Mouse (Mus musculus): ENCODE data around the gene 4931409K22Rik. TPM values are rescaled to one million over a fixed set of nuclear protein-coding genes. Genes with fewer than 3 reads are reported as not detected.
"Not testable (repeated sequence)": the region's sequence is repeated elsewhere in the genome, so short reads cannot be mapped to it uniquely, and the experiment has no call there.

4931409K22Rik gene
- total RNA-seq, 2 experiments from 2014 or later = not detected

DNA sequence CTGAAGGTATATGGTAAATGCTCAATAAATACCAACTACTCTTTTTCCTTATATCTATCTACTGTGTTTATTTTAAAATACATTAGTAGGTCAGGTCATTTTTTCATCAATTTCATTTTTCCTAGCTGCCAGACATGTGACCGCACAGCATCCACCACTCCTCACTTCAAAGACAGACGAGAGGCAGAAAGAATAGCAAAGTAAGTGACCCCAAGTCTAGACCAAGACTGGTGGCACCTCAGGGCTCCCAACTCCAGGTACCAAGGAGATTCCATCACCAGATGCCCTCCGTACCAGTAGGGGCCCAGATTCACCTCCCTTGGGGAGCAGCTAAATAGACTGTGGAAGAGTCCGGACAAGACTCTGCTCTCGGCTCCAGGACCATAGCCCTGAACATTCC is 37.7 kb upstream of the 4931409K22Rik start:
- no peak for DNase-seq
- intact Hi-C loops (cut with DNase I) = loop anchor here (10.0 kb wide), 1 partner anchor 110 kb away; no protein-coding TSS in a partner anchor

DNA sequence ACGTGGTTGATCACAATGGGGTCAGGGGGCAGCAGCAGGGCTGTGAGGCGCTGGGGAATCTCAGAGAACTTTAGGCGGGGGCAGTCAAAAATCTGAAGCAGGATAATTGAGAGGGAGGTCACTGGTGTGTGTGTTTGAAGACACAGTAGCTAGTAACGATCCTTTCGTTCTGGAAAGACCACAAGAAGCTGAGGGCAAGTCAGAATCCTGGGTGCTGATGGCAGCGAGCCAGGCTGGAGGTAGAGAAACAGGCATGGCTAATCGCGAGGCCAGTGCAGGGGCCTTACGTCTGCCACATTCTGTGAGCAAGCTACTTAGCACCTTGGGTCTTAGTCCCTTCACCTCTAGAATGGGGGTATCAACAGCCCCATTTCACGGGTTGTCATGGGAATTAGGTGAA is 37.3 kb upstream of the 4931409K22Rik start:
- intact Hi-C loops (cut with DNase I) = loop anchor here (10.0 kb wide), 1 partner anchor 109 kb away; no protein-coding TSS in a partner anchor
- DNase-seq = no peak

DNA sequence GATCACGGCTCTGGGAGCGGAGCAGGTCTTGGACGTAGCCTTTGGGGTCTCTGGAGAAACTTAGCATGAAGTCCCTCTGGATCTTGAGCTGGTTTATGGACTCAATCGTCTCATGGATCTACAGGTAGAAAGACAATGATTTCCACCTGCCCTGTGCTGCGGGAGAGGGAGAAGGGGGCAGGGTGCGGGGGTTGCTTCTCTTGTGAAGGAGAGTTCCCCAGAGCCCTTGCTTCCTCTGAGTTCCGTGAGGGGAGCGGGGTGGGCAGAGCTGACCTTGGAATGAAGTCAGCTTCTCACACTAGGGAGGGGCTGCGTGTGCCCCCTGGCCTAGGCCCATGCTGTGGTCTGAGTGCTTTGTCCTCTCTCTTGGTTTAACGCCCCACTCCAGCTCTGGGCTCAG is 36.6 kb upstream of the 4931409K22Rik start:
- no peak for DNase-seq
- intact Hi-C loops (cut with DNase I) = loop anchor here (10.0 kb wide), 1 partner anchor 108 kb away; no protein-coding TSS in a partner anchor

DNA sequence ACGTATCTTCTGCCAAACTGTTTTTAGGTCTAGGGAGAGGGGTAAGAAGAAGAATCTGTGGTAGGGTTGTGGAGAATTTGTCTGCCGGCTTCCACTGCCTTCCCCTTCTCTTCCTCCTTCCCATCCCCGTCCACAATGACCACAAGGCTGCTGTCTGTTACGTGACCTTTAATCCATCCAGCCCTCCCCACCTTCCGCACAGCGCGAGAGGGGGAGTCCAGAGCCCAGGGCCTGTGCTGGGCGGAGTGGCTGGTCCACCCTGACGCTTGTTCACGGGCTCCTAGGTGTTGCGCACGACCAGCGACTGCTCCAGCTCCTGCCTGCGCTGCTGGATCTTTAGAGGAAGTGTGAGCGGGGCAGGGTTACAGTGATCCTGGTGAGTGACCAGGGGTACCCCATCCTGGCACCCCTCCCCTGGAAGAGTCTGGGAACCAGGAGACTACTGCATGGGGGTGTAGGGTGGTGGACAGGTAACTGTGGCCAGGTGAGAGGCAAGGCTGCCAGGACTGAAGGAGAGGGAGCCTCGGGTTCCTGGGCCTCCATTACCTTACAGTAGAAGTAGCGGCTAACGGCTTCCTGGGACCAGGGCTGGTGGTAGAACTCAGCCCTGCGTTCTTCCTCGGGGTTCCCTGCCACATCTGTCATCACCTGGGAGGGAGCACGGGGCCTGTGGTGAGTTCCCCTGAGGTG is 36.0 kb upstream of the 4931409K22Rik start:
- DNase-seq = no peak

DNA sequence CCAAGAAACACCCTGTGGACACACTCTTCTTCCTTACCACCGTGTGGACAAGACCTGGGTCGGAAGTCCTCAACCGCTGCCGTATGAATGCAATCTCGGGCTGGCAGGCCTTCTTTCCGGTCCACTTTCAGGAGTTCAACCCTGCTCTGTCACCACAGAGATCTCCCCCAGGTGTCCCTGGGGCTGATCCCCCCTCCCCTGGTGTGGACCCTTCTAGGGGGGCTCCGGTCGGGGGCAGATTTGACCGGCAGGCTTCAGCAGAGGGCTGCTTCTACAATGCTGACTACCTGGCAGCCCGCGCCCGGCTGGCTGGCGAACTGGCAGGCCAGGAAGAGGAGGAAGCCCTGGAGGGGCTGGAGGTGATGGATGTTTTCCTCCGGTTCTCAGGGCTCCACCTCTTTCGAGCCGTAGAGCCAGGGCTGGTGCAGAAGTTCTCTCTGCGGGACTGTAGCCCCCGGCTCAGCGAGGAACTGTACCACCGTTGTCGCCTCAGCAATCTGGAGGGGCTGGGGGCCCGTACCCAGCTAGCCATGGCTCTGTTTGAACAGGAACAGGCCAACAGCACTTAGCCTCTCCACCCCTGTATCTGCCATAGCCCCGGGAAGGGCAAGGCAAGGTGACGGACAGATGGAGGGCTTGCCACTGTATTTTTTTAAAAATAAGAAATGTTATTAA is 35.3 kb upstream of the 4931409K22Rik start:
- DNase-seq = no peak

More for the DNA sequence above, 36.0 kb upstream of the 4931409K22Rik start:
- intact Hi-C loops (cut with DNase I) = loop anchor here (10.0 kb wide), 1 partner anchor 108 kb away; no protein-coding TSS in a partner anchor

DNA sequence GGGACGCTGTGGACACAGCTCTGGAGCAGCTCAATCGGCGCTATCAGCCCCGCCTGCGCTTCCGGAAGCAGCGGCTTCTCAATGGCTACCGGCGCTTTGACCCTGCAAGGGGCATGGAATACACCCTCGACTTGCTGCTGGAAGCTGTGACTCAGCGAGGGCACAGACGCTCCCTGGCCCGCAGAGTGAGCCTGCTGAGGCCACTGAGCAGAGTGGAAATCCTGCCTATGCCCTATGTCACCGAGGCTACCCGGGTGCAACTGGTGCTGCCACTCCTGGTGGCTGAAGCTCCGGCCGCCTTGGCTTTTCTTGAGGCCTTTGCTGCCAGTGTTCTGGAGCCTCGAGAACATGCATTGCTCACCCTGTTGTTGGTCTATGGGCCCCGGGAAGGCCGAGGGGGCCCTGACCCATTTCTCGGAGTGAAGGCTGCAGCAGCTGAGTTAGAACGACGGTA is 34.7 kb upstream of the 4931409K22Rik start:
- no peak for DNase-seq
- intact Hi-C loops (cut with DNase I) = loop anchor here (10.0 kb wide), 1 partner anchor 106 kb away; no protein-coding TSS in a partner anchor

More for the DNA sequence above, 35.3 kb upstream of the 4931409K22Rik start:
- intact Hi-C loops (cut with DNase I) = loop anchor here (10.0 kb wide), 1 partner anchor 107 kb away; no protein-coding TSS in a partner anchor

DNA sequence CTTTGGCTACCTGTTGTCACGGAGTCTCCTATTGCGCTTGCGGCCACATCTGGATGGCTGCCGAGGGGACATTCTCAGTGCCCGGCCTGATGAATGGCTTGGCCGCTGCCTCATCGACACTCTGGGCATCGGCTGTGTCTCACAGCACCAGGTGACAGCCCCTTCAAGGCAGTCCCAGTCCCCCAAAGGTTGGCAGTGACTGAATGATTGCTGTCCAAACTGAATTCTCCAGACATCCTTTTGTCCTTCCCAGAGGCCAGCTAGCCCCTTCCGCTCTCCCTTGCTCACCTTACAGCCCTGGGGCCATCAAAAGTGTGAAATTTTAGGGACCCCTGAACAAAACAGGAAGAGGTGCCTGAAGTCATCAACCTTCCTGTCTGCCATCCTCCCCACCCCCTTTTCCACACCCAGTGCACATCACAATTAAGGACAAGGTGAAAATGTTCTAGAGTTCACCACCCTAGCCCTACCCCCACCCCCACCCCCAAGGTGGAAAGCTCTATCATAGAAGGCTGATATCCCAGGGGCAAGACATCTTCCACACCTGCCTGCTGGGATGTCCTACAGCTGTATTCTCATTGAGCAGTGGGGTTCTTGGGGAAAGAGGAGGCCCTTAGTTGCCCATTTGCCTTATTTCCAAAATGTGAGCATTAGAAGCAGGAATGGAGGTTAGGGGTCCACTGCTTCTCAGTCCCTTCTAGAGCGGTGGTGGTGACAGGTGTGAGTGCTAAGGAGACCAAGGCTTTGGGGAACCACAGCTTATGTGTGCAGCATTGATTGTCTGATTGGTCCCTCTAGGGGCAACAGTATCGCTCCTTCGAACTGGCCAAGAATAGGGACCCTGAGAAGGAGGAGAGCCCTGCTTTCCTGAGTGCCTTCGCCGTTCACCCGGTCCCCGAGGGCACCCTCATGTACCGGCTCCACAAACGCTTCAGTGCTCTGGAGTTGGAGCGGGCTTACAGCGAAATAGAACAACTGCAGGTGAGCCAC is 33.2 kb upstream of the 4931409K22Rik start:
- intact Hi-C loops (cut with DNase I) = loop anchor here (10.0 kb wide), 1 partner anchor 105 kb away; no protein-coding TSS in a partner anchor
- DNase-seq = no peak

DNA sequence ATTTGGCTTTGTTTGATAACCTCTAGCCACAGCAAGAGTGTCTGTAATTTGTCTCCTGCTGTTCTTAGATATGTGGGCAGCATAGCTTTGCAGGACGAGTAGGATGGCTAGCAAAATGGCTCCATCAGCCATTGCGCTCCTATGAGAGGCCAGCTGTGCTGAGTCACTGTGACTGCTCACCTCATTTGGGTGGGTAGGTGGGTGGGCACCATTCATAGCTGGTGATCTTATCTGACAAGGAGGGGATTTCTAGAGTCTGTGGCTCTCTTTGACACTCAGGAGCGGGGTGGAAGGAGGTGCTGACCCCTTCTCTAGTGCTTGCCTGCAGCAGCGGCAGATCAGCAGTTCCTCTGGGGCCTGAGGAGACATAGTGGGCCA is 30.6 kb upstream of the 4931409K22Rik start:
- intact Hi-C loops (cut with DNase I) = no loop called here
- no peak for DNase-seq

DNA sequence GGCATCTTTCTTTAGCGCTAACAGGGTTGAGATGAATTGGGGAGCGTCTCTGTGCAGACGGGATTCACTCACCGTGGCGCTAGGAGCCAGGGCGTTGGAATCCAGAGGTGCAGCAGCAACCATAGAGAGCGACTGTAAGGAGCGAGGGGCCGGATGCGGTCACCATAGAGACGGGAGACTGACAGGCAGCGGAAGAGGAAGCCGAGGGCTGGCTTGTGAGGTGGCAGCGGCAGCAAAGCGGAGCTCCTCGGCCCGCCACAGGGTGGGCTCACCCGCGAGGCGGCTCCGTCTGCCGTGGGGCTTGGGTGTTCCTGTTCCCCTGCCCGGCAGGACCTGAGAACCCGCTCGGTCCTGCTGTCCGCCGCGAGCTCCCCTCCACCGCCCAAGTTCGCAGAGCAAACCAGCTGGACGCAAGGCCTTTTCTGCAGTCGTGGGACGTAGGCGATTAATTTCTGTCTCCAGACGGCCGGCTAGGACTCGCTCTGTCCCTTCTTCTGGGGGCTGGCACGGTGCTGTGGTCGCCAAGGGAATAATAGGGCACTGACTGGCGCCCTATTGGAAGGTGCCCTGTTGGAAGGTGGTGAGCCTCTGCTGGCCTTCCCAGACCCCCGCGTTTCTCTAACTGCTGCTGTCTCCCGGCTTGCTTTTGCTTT is 30.1 kb upstream of the 4931409K22Rik start, which contains the start of gene Chpf2:
Gene Chpf2 (plus strand): TSS at position 195 of the 653 bp plus-strand sequence.
- intact Hi-C loops (cut with DNase I) = no loop called here
- peak; percentile 83 for DNase-seq

DNA sequence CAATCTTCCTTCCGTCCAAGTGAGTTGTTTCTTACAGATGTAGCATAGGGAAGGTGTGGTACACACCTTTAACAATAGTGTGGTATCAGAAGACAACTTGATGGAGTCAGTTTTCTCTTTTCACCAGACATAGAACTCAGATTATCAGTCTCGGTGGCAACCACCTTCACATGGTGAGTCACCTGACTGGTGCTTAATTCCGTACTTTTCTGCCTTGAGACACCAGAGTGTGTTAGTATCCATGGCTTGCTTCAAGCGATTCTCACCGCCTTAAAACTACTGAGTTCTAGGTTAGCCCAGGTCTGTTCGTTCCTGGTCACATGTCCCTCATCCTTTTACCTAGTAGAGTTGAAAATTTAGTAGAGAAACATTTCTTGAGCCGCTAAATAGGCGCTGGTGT is 29.5 kb upstream of the 4931409K22Rik start:
- no peak for DNase-seq
- intact Hi-C loops (cut with DNase I) = no loop called here

DNA sequence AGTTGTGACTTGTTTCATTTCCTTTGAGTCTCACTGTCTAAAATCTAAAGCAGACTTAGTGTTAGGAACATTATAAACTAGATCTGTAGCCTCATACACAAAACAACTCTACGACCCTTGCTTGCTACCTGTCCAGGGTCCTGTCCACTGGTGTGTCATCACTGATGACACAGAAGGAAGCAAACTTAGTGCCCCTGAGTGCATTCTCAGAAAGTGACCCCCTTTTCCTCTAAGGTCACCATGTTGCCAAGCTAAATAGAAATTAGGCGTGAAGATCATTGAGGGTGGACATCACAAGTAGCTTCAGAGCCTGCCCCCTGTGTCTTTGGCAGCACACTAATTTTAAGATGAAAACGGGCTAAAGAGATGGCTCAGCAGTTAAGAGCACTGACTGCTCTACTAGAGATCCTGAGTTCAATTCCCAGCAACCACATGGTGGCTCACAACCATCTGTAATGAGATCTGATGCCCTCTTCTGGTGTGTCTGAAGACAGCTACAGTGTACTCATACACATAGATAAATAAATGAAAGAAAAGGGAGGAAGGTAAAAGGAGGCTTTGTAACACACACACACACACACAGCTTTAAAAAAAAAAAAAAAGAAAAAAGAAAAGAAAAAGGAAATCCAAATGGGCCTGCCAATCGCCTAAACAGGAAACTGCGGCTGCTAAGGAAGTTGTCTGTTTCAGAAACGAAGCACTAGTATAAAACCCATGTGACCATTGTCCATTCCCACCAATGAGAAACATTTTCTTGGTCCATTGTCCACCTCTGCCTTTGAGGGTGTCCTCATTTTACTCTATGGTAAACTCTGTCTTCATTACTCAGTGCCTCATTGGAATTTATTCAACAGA is 21.7 kb upstream of the 4931409K22Rik start:
- no peak for DNase-seq
- intact Hi-C loops (cut with DNase I) = no loop called here

DNA sequence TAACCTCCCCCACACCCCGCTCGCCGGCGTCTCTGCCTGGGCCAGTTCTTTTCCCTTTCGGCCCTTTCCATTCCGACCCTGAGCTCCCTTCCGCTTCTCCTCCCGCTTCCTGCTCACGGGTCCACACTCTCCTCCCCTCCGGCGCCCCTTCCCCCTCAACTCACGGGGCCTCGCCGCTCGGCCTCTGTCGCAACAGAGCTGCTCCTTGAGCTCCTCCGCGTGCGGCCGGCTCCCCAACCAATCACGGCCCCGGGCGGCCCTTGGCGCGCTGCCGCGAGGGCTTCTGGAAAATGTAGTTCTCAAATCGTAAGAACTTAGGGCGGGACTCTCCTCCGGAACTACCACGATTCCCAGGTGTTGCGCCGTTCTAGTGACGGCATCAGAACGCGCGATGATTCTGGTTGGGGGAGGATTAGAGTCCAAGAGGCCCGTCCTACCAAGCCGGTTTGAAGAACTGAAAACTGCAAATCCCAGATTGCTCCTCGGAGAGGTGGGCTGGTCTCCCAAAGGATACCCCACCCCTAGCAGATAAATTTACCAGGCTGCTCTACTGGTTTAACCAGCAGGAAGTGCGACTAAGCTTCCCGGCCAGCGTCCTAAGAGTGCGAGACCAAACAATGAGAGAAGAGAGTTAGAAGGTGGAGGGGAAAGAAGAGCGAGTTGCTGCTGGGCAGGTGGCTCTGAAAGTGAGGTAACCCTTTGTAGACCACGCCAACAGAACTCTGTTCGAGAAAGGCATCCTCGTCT is 20.7 kb upstream of the 4931409K22Rik start, which contains the start of gene Abcf2:
Gene Abcf2 (minus strand): TSS at position 285 of the 747 bp plus-strand sequence.
- DNase-seq = peak; percentile 100
- intact Hi-C loops (cut with DNase I) = no loop called here

DNA sequence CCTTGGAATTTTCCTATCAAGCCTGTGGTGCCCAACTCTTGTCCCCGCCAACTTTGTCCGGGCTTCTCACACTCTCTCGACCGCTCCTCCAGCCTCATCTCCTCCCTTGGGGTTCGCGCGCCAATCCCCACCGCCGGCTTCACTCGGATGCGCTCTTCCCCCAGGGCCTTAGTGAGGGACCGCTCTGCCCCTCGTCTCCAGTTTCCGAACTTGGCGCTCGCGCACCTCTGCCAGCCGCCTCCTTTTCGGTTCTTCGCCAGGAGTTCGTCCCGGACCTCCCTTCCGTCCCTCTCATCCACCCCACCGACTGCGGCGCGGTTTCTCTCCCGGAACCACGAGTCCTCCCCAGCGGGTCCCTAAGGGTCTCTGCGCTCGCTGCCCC is 20.2 kb upstream of the 4931409K22Rik start:
- no peak for DNase-seq

DNA sequence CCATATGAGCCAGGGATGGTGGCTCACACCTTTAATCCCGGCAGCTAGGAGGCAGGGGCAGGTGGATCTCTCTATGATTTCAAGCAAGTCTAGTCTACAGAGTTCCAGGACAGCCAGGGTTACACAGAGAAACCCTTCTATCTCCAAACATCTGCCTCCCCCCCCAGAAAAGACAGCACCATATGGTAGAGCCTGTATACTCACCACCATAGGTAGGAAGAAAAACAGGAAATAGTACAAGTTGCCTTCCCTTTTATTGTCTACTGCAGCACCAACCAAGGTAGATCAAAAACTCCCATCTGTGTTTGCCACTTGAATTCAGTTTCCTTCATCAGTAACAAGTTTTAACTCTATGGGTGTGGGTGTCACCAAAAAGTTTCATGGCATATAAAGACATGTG is 19.3 kb upstream of the 4931409K22Rik start:
- intact Hi-C loops (cut with DNase I) = no loop called here
- DNase-seq = no peak

More for the DNA sequence above, 20.2 kb upstream of the 4931409K22Rik start:
- intact Hi-C loops (cut with DNase I) = no loop called here

DNA sequence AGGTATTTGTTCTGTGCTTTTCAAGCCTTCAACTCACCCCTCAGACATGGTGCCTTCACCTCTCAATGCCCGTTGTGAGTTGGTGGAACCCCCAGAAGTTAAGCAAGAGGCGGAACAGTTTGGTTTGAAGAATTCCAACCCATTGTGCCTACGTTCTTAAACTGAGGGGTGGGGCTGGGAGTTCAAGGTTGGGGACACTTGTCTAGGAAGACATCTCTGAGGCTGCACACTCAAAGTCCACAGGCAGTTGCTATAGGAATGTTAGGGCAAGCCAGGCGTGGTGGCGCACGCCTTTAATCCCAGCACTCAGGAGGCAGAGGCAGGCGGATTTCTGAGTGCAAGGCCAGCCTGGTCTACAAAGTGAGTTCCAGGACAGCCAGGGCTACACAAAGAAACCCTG is 1.3 kb downstream of the 4931409K22Rik start:
- intact Hi-C loops (cut with DNase I); DNase-seq: not testable (repeated sequence)

DNA sequence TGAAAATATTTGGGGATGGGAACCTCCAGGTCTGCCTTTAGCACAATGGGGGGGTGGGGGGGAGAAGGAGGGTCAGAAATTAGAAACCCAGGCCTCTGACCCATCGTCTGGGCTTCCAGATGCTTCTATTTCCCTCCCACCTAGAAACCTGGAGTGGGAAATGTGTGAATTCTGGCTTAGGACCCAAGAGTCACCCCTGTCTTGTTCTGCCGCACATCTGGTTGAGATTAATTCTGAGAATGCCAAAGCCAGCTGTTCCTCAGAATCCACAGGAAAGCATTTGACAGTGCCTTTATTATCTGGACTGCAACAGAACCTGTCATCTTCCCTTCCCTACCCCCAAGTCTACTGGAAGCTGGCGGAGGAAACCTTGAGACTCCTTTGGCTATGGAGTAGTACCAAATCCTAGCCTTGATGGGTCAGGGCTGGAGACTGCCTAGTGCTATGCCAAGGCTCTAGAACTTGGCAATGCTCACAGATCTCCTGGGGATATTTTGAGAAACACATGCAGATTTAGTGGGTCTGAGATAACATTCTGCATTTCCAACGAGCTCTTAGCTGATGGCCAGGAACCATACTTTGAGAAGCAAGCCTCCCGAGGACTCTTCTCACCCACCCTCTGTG is 2.9 kb downstream of the 4931409K22Rik start:
- no peak for DNase-seq
- intact Hi-C loops (cut with DNase I) = no loop called here

DNA sequence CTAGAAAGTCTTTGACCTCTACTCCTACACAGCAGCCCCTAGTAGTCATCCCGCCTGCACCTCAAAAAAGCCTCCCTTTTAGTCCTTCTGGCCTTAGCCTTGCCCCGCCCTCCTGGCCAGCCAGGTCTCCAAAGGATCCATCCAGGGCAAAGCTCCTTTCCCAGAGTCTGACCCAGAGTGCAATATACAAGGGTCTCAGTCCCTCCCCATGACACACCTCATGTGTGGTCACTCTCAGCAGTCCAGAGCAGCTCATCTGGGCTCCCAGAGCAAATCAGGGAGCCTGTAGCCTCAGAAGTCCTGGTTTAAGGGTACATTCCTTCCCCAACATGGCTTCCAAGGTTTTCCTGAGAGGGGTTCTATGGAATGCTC is 5.3 kb downstream of the 4931409K22Rik start:
- no peak for DNase-seq
- intact Hi-C loops (cut with DNase I) = no loop called here

Measured in left cerebral cortex, postnatal 4 days (tissue).